Mouse (Mus musculus): ENCODE results near the gene Wdr59. TPM values are rescaled to one million over a fixed set of nuclear protein-coding genes. Genes with fewer than 3 reads are reported as not detected.

The Wdr59 gene
- total and polyA plus RNA-seq, 3 experiments, result 5.4 to 7.0 (median 6.9) TPM

DNA sequence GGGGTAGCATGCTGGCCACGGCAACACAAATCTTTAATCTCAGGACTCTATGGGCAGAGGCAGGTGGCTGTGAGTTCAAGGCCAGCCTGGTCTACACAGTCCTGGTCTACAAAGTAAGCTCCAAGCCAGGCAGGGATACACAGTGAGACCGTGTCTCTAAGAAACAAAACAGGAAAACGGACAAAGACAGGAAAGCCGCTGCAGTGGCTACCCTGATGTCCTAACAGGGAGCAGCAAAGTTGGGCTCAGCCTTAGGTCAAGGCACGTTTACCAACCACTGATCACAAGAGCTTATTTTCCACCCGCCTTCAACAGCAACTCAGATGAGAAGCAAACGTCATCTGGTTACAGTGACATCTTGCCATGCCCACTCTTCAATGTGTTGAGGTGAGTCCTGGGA lies 25.6 kb downstream of the Wdr59 start:
- no peaks in the 10 kb centered on the region for H3K79me2 ChIP-seq (replicated peaks; ENCODE audit: control insufficient read depth, insufficient read depth, low read length)
- H3K36me3 ChIP-seq (ENCODE audit: control insufficient read depth, insufficient read depth, low read length), result peaks cover 6% of the 10 kb centered on the region
- H3K27ac ChIP-seq, result peak overlapping the region; percentile 86
- no peak for TF ChIP-seq CTCF (IDR thresholded peaks at IDR 0.05)
- peak; percentile 58; the same call in 1 of the 2 replicates for TF ChIP-seq POLR2A (IDR thresholded peaks at IDR 0.05; ENCODE audit: insufficient read depth, low read depth, low read length)
- TF ChIP-seq EP300 (IDR thresholded peaks at IDR 0.05; ENCODE audit: insufficient read depth, low read depth, low read length), result peak; percentile 77; the same call in 1 of the 2 replicates
- no peak overlapping the region for H3K4me3 ChIP-seq
- peak; percentile 39 to 42 for DNase-seq
- H3K9ac ChIP-seq (ENCODE audit: low read depth, low read length), result no peak overlapping the region
- WGBS, result 56% methylated on average over 7 of the region's 7 CpGs
- no peaks in the 10 kb centered on the region for H3K27me3 ChIP-seq (ENCODE audit: control insufficient read depth, insufficient read depth, low read length)
- intact Hi-C loops (cut with DNase I), result no loop called here
- H3K4me1 ChIP-seq (ENCODE audit: control insufficient read depth, insufficient read depth, low read length), result peaks cover 19% of the 10 kb centered on the region

DNA sequence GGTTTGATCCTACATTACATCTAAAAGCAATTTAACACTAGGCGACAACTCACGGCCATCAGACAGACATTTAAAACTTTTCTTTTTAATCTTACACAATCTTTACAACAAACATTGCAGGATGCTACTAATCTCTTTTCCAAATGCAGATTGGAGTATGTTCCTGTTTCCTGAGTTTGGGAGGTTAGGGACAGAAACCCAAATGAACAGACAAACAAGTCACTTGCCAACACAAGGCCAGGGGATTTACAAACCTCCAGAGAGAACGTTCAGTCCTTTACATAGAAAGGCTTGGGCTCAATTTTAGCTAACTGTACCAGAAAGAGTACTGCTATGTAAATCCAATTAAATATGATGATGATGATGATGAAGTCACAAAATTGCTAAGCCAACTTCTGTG lies 28.7 kb downstream of the Wdr59 start:
- H3K4me3 ChIP-seq, result no peak overlapping the region
- WGBS, result 46% methylated on average over 3 of the region's 3 CpGs
- no peaks in the 10 kb centered on the region for H3K79me2 ChIP-seq (replicated peaks; ENCODE audit: control insufficient read depth, insufficient read depth, low read length)
- intact Hi-C loops (cut with DNase I), result loop anchor here (2.0 to 5.0 kb wide), 2 partner anchors 16 to 44 kb away; partner anchors contain the start of gene Znrf1
- no peak for DNase-seq
- TF ChIP-seq EP300 (IDR thresholded peaks at IDR 0.05; ENCODE audit: insufficient read depth, low read depth, low read length) (no peak), POLR2A (IDR thresholded peaks at IDR 0.05; ENCODE audit: insufficient read depth, low read depth, low read length) (peak; percentile 32; the same call in 1 of the 2 replicates), CTCF (IDR thresholded peaks at IDR 0.05) (no peak)
- H3K36me3 ChIP-seq (ENCODE audit: control insufficient read depth, insufficient read depth, low read length), result peaks cover 6% of the 10 kb centered on the region
- peak overlapping the region; percentile 59 for H3K27ac ChIP-seq
- no peaks in the 10 kb centered on the region for H3K27me3 ChIP-seq (ENCODE audit: control insufficient read depth, insufficient read depth, low read length)
- peaks cover 20% of the 10 kb centered on the region for H3K4me1 ChIP-seq (ENCODE audit: control insufficient read depth, insufficient read depth, low read length)
- H3K9ac ChIP-seq (ENCODE audit: low read depth, low read length), result no peak overlapping the region

DNA sequence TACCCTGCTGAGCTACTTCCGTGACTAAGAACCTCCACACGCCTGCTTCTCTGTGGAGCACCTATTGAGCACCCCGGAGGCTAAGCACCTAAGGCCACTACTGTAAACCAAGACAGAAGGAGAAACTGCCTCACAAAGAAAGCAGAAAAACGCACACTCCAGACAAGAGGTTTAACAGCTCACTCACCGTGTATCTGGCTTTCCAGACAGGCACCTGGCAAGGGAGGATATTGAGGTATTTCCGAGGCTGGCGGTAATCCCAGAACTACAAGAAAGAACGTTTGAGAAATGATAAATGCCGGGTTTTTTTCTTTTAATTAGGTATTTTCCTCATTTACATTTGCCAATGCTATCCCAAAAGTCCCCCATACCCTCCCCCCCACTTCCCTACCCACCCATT lies 29.4 kb downstream of the Wdr59 start:
- no peaks in the 10 kb centered on the region for H3K27me3 ChIP-seq (ENCODE audit: control insufficient read depth, insufficient read depth, low read length)
- H3K36me3 ChIP-seq (ENCODE audit: control insufficient read depth, insufficient read depth, low read length), result peaks cover 6% of the 10 kb centered on the region
- H3K9ac ChIP-seq (ENCODE audit: low read depth, low read length), result peak overlapping the region; percentile 25; the same call in 1 of the 2 replicates
- peak overlapping the region; percentile 59 for H3K27ac ChIP-seq
- peaks cover 20% of the 10 kb centered on the region for H3K4me1 ChIP-seq (ENCODE audit: control insufficient read depth, insufficient read depth, low read length)
- intact Hi-C loops (cut with DNase I), result loop anchor here (2.0 to 5.0 kb wide), 2 partner anchors 16 to 45 kb away; partner anchors contain the start of gene Znrf1
- 57% methylated on average over 9 of the region's 9 CpGs for WGBS
- 0 out of 2 replicates have a peak, but pooled peaks have one; percentile 43 for TF ChIP-seq EP300 (IDR thresholded peaks at IDR 0.05; ENCODE audit: insufficient read depth, low read depth, low read length)
- TF ChIP-seq POLR2A (IDR thresholded peaks at IDR 0.05; ENCODE audit: insufficient read depth, low read depth, low read length), result no peak
- DNase-seq, result no peak
- H3K79me2 ChIP-seq (replicated peaks; ENCODE audit: control insufficient read depth, insufficient read depth, low read length), result no peaks in the 10 kb centered on the region
- H3K4me3 ChIP-seq, result no peak overlapping the region

DNA sequence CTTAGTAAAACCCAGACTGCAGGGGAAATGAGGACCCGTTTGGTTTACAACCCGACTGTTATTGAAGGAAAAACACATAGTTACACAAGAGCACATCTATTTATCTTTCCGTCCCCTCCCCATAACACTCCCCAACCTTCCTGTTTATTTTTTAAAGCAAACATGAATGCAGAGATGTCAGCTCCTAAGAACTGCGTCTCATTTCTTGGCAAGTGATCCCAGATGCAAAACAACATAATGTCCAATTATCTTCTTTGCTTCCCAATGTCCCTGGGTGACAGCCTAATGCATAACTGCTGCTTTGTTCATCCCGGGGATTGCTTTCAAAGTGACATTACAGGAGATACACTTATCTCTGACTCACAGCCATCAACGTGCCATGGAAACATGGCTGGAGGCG lies 30.7 kb downstream of the Wdr59 start:
- H3K27ac ChIP-seq, result peak overlapping the region; percentile 3; the same call in 1 of the 2 replicates
- H3K27me3 ChIP-seq (ENCODE audit: control insufficient read depth, insufficient read depth, low read length), result no peaks in the 10 kb centered on the region

DNA sequence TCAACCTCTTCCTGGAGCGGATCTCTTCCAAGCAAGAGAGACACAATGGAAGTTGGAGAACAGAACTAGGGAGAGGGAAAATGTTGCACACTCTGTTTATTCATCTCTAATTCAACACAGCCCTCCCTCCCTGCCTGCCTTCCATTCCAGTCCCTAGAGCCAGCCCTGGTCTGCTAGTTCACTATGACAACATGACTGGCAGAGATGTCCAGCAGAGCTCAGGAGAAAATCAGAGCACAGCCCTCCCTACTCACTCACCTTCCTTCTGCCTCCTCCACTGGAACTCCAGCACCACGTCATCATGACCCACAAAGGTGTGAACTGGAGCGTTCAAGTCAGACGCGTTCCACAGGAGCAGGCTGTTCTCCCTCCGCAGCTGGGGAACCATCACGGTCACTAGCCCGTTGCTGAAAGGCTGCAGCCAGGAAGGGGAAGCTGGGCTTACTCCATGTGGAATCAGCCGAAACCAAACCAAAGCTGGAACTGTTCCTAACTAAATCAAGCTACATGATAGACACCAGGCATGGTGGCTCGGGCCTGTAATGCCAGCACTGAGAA lies 31.8 kb downstream of the Wdr59 start:
- intact Hi-C loops (cut with DNase I), result loop anchor here (5.0 kb wide), 1 partner anchor 47 kb away; the partner anchor contains the start of gene Znrf1
- Histone ChIP-seq H3K27me3 (ENCODE audit: control insufficient read depth, insufficient read depth, low read length) (no peaks in the 10 kb centered on the region), H3K4me3 (no peak overlapping the region), H3K36me3 (ENCODE audit: control insufficient read depth, insufficient read depth, low read length) (peaks cover 2% of the 10 kb centered on the region), H3K4me1 (ENCODE audit: control insufficient read depth, insufficient read depth, low read length) (peaks cover 7% of the 10 kb centered on the region), H3K27ac (peak overlapping the region; percentile 12; the same call in 1 of the 2 replicates), H3K79me2 (replicated peaks; ENCODE audit: control insufficient read depth, insufficient read depth, low read length) (no peaks in the 10 kb centered on the region), H3K9ac (ENCODE audit: low read depth, low read length) (no peak overlapping the region)
- TF ChIP-seq POLR2A (IDR thresholded peaks at IDR 0.05; ENCODE audit: insufficient read depth, low read depth, low read length), result no peak
- TF ChIP-seq CTCF (IDR thresholded peaks at IDR 0.05), result no peak
- no peak for TF ChIP-seq EP300 (IDR thresholded peaks at IDR 0.05; ENCODE audit: insufficient read depth, low read depth, low read length)
- DNase-seq, result no peak
- 71% methylated on average over 10 of the region's 10 CpGs for WGBS

More for the DNA sequence above, 30.7 kb downstream of the Wdr59 start:
- Histone ChIP-seq H3K36me3 (ENCODE audit: control insufficient read depth, insufficient read depth, low read length) (peaks cover 6% of the 10 kb centered on the region), H3K9ac (ENCODE audit: low read depth, low read length) (no peak overlapping the region), H3K4me1 (ENCODE audit: control insufficient read depth, insufficient read depth, low read length) (peaks cover 15% of the 10 kb centered on the region), H3K79me2 (replicated peaks; ENCODE audit: control insufficient read depth, insufficient read depth, low read length) (no peaks in the 10 kb centered on the region), H3K4me3 (no peak overlapping the region)
- no peak for DNase-seq
- WGBS, result 50% methylated on average over 7 of the region's 7 CpGs
- intact Hi-C loops (cut with DNase I), result loop anchor here (5.0 kb wide), 1 partner anchor 46 kb away; the partner anchor contains the start of gene Znrf1
- TF ChIP-seq EP300 (IDR thresholded peaks at IDR 0.05; ENCODE audit: insufficient read depth, low read depth, low read length) (no peak), CTCF (IDR thresholded peaks at IDR 0.05) (no peak), POLR2A (IDR thresholded peaks at IDR 0.05; ENCODE audit: insufficient read depth, low read depth, low read length) (no peak)

DNA sequence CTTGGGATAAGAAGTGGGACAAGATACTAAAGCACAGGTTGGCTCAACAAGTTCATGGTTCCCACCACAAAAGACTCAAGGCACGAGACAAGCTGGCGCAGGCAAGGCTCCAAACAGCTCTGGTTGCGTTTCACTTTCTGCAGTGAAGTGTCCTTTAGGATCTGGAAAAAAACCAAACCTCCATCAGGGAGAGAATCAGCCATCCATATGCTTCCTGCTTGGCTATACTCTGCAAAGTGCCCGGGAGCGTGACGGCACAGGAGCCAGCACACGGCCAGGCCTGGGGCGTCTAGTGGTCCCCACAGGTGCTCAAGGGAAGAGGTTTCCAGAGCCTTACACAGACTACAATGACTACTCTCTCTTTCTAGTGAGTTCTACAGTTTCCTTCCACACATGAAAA lies 41.2 kb downstream of the Wdr59 start:
- H3K4me3 ChIP-seq, result no peak overlapping the region
- H3K27me3 ChIP-seq (ENCODE audit: control insufficient read depth, insufficient read depth, low read length), result no peaks in the 10 kb centered on the region
- H3K4me1 ChIP-seq (ENCODE audit: control insufficient read depth, insufficient read depth, low read length), result no peaks in the 10 kb centered on the region
- WGBS, result 93% methylated on average over 8 of the region's 8 CpGs
- no peak for DNase-seq
- no peaks in the 10 kb centered on the region for H3K79me2 ChIP-seq (replicated peaks; ENCODE audit: control insufficient read depth, insufficient read depth, low read length)
- no peaks in the 10 kb centered on the region for H3K36me3 ChIP-seq (ENCODE audit: control insufficient read depth, insufficient read depth, low read length)
- no peak overlapping the region for H3K9ac ChIP-seq (ENCODE audit: low read depth, low read length)
- intact Hi-C loops (cut with DNase I), result no loop called here
- no peak overlapping the region for H3K27ac ChIP-seq
- TF ChIP-seq EP300 (IDR thresholded peaks at IDR 0.05; ENCODE audit: insufficient read depth, low read depth, low read length) (no peak), POLR2A (IDR thresholded peaks at IDR 0.05; ENCODE audit: insufficient read depth, low read depth, low read length) (no peak), CTCF (IDR thresholded peaks at IDR 0.05) (no peak)
